Mouse (Mus musculus) lung, postnatal 0 days (tissue): ENCODE measurements around the gene Pcbp4. TPM values are rescaled to one million over a fixed set of nuclear protein-coding genes. Genes with fewer than 3 reads are reported as not detected.

Source experiments
- ATAC-seq: fragments of 200-750 bp; cut with Nextera tagmentation; 2 replicates; pipeline ENCODE4 v1.8.0; 2017; ENCODE audit warnings: moderate library complexity
- DNase-seq: peaks from one replicate; pipeline ENCODE4 v3.0.0-alpha.2; 2016; ENCODE audit warnings: low spot score
- H3K27ac ChIP-seq: fragments of 300-500 bp; sonication (generic); 2 replicates; pipeline ENCODE4 v1.5.1; 2014; ENCODE audit warnings: antibody characterized with exemption, mild to moderate bottlenecking, low read length, mixed read lengths
- H3K27me3 ChIP-seq: fragments of 300-500 bp; sonication (generic); replicated peaks from 2 replicates; pipeline ENCODE4 v1.6.1; 2014; ENCODE audit warnings: low read length, mixed read lengths; ENCODE audit not compliant: insufficient read depth
- H3K36me3 ChIP-seq: fragments of 300-500 bp; sonication (generic); 2 replicates; pipeline ENCODE4 v1.6.1; 2014; ENCODE audit warnings: low read length, mixed read lengths; ENCODE audit not compliant: insufficient read depth
- H3K4me1 ChIP-seq: fragments of 300-500 bp; sonication (generic); 2 replicates; pipeline ENCODE4 v1.6.1; 2014; ENCODE audit warnings: antibody characterized with exemption, low read depth, low read length, mixed read lengths; ENCODE audit not compliant: insufficient read depth
- H3K4me2 ChIP-seq: fragments of 300-500 bp; sonication (generic); replicated peaks from 2 replicates; pipeline ENCODE4 v1.6.1; 2014; ENCODE audit warnings: low read depth, mild to moderate bottlenecking, low read length, moderate library complexity, mixed read lengths
- H3K4me3 ChIP-seq: fragments of 300-500 bp; sonication (generic); 2 replicates; pipeline ENCODE4 v1.5.1; 2014; ENCODE audit warnings: low read depth, low read length
- H3K9ac ChIP-seq: fragments of 300-500 bp; sonication (generic); replicated peaks from 2 replicates; pipeline ENCODE4 v1.6.1; 2014; ENCODE audit warnings: low read depth, mild to moderate bottlenecking
- H3K9me3 ChIP-seq: fragments of 300-500 bp; sonication (generic); 2 replicates; pipeline ENCODE4 v1.6.1; 2016; ENCODE audit warnings: low read length, mixed read lengths
- CTCF ChIP-seq: IDR thresholded peaks from 2 replicates; pipeline ENCODE4 v1.5.1; 2016; ENCODE audit warnings: antibody characterized with exemption, mild to moderate bottlenecking
- EP300 ChIP-seq: IDR thresholded peaks from 2 replicates; pipeline ENCODE4 v1.6.1; 2016; ENCODE audit warnings: antibody characterized with exemption, mild to moderate bottlenecking, control low read depth
- WGBS: fragments of 180-500 bp; shearing (Covaris S2); extraction: QIAGEN DNeasy Blood & Tissue Kit; methylation state at CpG from one replicate; pipeline ENCODE4 v1.1.7; 2014; 5-methylcytosine and 5-hydroxymethylcytosine counted together
- polyA plus RNA-seq: library from polyadenylated mRNA; unstranded; fragments of >200 nt; fragmentation: Nextera tagmentation; extraction: Ambion mirVana; gene quantifications from 2 replicates; pipeline ENCODE4 v1.2.1, GENCODE M21; 2015

Pcbp4 gene
- polyA plus RNA-seq, 1 experiment from 2014 or later = 29.4 TPM

GRCm38 (mm10) chr9:106470991-106471750 is 18.1 kb downstream of the Pcbp4 start:
- Histone ChIP-seq H3K4me1 (peaks cover 19% of the 10 kb centered on the region), H3K27me3 (no peaks in the 10 kb centered on the region), H3K4me2 (no peak overlapping the region), H3K36me3 (no peaks in the 10 kb centered on the region), H3K9ac (no peak overlapping the region), H3K4me3 (no peak overlapping the region), H3K27ac (no peak overlapping the region), H3K9me3 (no peaks in the 10 kb centered on the region)
- no peak for ATAC-seq
- no peak for DNase-seq
- 70% methylated on average over 14 of the region's 14 CpGs for WGBS
- TF ChIP-seq CTCF = no peak
- TF ChIP-seq EP300 = no peak

GRCm38 (mm10) chr9:106471892-106472291 is 18.8 kb downstream of the Pcbp4 start:
- Histone ChIP-seq H3K9me3 (no peaks in the 10 kb centered on the region), H3K9ac (no peak overlapping the region), H3K4me1 (peaks cover 19% of the 10 kb centered on the region), H3K36me3 (no peaks in the 10 kb centered on the region), H3K27ac (peak overlapping the region; percentile 54; the same call in 1 of the 2 replicates), H3K4me3 (no peak overlapping the region), H3K27me3 (no peaks in the 10 kb centered on the region), H3K4me2 (no peak overlapping the region)
- WGBS = 8% methylated on average over 5 of the region's 5 CpGs
- DNase-seq (peak; percentile 80), ATAC-seq (peak; percentile 18)
- TF ChIP-seq EP300 (no peak), CTCF (peak; percentile 9; the same call in 1 of the 2 replicates)

- Histone ChIP-seq H3K9ac (no peak overlapping the region), H3K27ac (peak overlapping the region; percentile 54; the same call in 1 of the 2 replicates), H3K4me3 (no peak overlapping the region), H3K4me2 (no peak overlapping the region), H3K4me1 (peaks cover 20% of the 10 kb centered on the region), H3K36me3 (no peaks in the 10 kb centered on the region), H3K27me3 (no peaks in the 10 kb centered on the region), H3K9me3 (no peaks in the 10 kb centered on the region)
- no peak for DNase-seq
- 61% methylated on average over 4 of the region's 4 CpGs for WGBS
- ATAC-seq = no peak
- TF ChIP-seq CTCF (no peak), EP300 (no peak)
These were observed 19.2 kb downstream of the Pcbp4 start for GRCm38 (mm10) chr9:106472321-106472720.

GRCm38 (mm10) chr9:106473081-106473752 is 20.1 kb downstream of the Pcbp4 start:
- Histone ChIP-seq H3K27me3 (no peaks in the 10 kb centered on the region), H3K4me3 (no peak overlapping the region), H3K9me3 (no peaks in the 10 kb centered on the region), H3K4me1 (peaks cover 28% of the 10 kb centered on the region), H3K9ac (no peak overlapping the region), H3K27ac (no peak overlapping the region), H3K4me2 (no peak overlapping the region), H3K36me3 (no peaks in the 10 kb centered on the region)
- TF ChIP-seq CTCF = no peak
- TF ChIP-seq EP300 = no peak
- WGBS = 82% methylated on average over 16 of the region's 16 CpGs
- DNase-seq (no peak), ATAC-seq (no peak)

GRCm38 (mm10) chr9:106473753-106474105 is 20.6 kb downstream of the Pcbp4 start:
- no peaks in the 10 kb centered on the region for H3K27me3 ChIP-seq
- WGBS = 74% methylated on average over 5 of the region's 5 CpGs
- no peak overlapping the region for H3K4me3 ChIP-seq
- no peak overlapping the region for H3K27ac ChIP-seq
- H3K9me3 ChIP-seq = no peaks in the 10 kb centered on the region
- TF ChIP-seq CTCF (no peak), EP300 (no peak)
- no peak for DNase-seq
- no peaks in the 10 kb centered on the region for H3K36me3 ChIP-seq
- ATAC-seq = no peak
- peaks cover 28% of the 10 kb centered on the region for H3K4me1 ChIP-seq
- no peak overlapping the region for H3K9ac ChIP-seq
- H3K4me2 ChIP-seq = no peak overlapping the region

- no peaks in the 10 kb centered on the region for H3K27me3 ChIP-seq
- no peak overlapping the region for H3K27ac ChIP-seq
- H3K4me2 ChIP-seq = peak overlapping the region; percentile 40; the same call in 1 of the 2 replicates
- TF ChIP-seq CTCF = peak; percentile 84
- no peak for TF ChIP-seq EP300
- ATAC-seq (no peak), DNase-seq (peak; percentile 89)
- H3K4me1 ChIP-seq = peaks cover 28% of the 10 kb centered on the region
- no peak overlapping the region for H3K4me3 ChIP-seq
- H3K9ac ChIP-seq = no peak overlapping the region
- H3K9me3 ChIP-seq = no peaks in the 10 kb centered on the region
- H3K36me3 ChIP-seq = no peaks in the 10 kb centered on the region
- WGBS = 12% methylated on average over 4 of the region's 6 CpGs
These were observed 21.4 kb downstream of the Pcbp4 start for GRCm38 (mm10) chr9:106474456-106474855.
